Mouse (Mus musculus): ENCODE measurements at regions not wholly inside any gene's neighbourhood (a gene's known extent, or its start where the extent isn't known, plus 50 kb on each side); places are given as distances from the start of the nearest gene placed in this dataset.

- in situ Hi-C loops (cut with MboI, MseI) = no loop called here
Measured at GRCm38 (mm10) chr10:43749496-43750110, 151.9 kb downstream of the Qrsl1 start.

GRCm38 (mm10) chr10:43750401-43750800 lies 151.1 kb downstream of the Qrsl1 start:
- in situ Hi-C loops (cut with MboI, MseI) = no loop called here

GRCm38 (mm10) chr10:43750854-43751253 lies 150.7 kb downstream of the Qrsl1 start:
- in situ Hi-C loops (cut with MboI, MseI) = no loop called here

- in situ Hi-C loops (cut with MboI, MseI) = no loop called here
Measured at GRCm38 (mm10) chr10:43751881-43752675, 149.5 kb downstream of the Qrsl1 start.

- in situ Hi-C loops (cut with MboI, MseI) = no loop called here
Measured at GRCm38 (mm10) chr10:43756881-43757565, 144.5 kb downstream of the Qrsl1 start.

GRCm38 (mm10) chr10:43758124-43759025 lies 143.2 kb downstream of the Qrsl1 start:
- in situ Hi-C loops (cut with MboI, MseI) = no loop called here

- in situ Hi-C loops (cut with MboI, MseI) = no loop called here
Measured at GRCm38 (mm10) chr10:43759186-43759905, 142.2 kb downstream of the Qrsl1 start.

GRCm38 (mm10) chr10:43759906-43760281 lies 141.7 kb downstream of the Qrsl1 start:
- in situ Hi-C loops (cut with MboI, MseI) = no loop called here

GRCm38 (mm10) chr10:43761979-43762570 lies 139.5 kb downstream of the Qrsl1 start:
- in situ Hi-C loops (cut with MboI, MseI) = no loop called here

- in situ Hi-C loops (cut with MboI, MseI) = no loop called here
Measured at GRCm38 (mm10) chr10:43764581-43764980, 137.0 kb downstream of the Qrsl1 start.

- in situ Hi-C loops (cut with MboI, MseI) = no loop called here
Measured at GRCm38 (mm10) chr10:43765275-43765674, 136.3 kb downstream of the Qrsl1 start.

GRCm38 (mm10) chr10:43765829-43766486 lies 135.6 kb downstream of the Qrsl1 start:
- in situ Hi-C loops (cut with MboI, MseI) = no loop called here

- in situ Hi-C loops (cut with MboI, MseI) = no loop called here
Measured at GRCm38 (mm10) chr10:43767961-43768726, 133.4 kb downstream of the Qrsl1 start.

- in situ Hi-C loops (cut with MboI, MseI) = no loop called here
Measured at GRCm38 (mm10) chr10:43769026-43769425, 132.5 kb downstream of the Qrsl1 start.

- in situ Hi-C loops (cut with MboI, MseI) = no loop called here
Measured at GRCm38 (mm10) chr10:43775807-43776206, 125.7 kb downstream of the Qrsl1 start.

- in situ Hi-C loops (cut with MboI, MseI) = no loop called here
Measured at GRCm38 (mm10) chr10:43777612-43778600, 123.6 kb downstream of the Qrsl1 start.

- in situ Hi-C loops (cut with MboI, MseI) = no loop called here
Measured at GRCm38 (mm10) chr10:43780571-43780970, 121.0 kb downstream of the Qrsl1 start.

- in situ Hi-C loops (cut with MboI, MseI) = no loop called here
Measured at GRCm38 (mm10) chr10:43783304-43783703, 118.2 kb downstream of the Qrsl1 start.
